Mouse (Mus musculus): ENCODE data around the gene Cyp17a1. TPM values are rescaled to one million over a fixed set of nuclear protein-coding genes. Genes with fewer than 3 reads are reported as not detected.

Gene Cyp17a1
- total RNA-seq, 2 experiments from 2014 or later = not detected

GRCm38 (mm10) chr19:46644793-46645602 is 28.0 kb downstream of the Cyp17a1 start:
- intact Hi-C loops (cut with DNase I) = loop anchor here (5.0 kb wide), 1 partner anchor 43 kb away; no protein-coding TSS in a partner anchor
- no peak for DNase-seq (ENCODE audit: low spot score in 2 of 2)

- no peak for DNase-seq (ENCODE audit: low spot score in 2 of 2)
- intact Hi-C loops (cut with DNase I) = no loop called here
These were observed 28.6 kb downstream of the Cyp17a1 start for GRCm38 (mm10) chr19:46644343-46644792.

DNA sequence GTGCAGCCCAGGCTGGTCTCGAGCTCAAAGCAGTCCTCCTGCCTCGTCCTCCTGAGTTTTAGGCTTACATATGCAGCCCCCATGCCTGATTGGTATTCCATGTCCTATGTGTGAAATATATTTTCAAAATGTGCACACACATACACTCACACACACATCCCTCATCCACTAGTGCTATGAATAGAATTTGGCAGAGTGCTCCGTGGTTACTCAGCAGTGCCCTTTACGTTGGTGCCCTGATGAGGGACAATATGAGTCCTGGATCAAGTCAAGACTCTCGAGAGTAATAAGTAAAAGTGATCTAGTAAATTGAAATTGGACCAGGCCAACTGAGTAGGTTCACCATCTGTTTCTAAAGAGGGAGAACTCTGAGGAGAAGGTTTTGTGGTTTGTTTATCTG is 29.7 kb downstream of the Cyp17a1 start:
- DNase-seq (ENCODE audit: low spot score in 2 of 2) = no peak
- intact Hi-C loops (cut with DNase I) = no loop called here

- intact Hi-C loops (cut with DNase I) = no loop called here
- DNase-seq (ENCODE audit: low spot score in 2 of 2) = no peak
These were observed 30.7 kb downstream of the Cyp17a1 start for GRCm38 (mm10) chr19:46642136-46642753.

- intact Hi-C loops (cut with DNase I) = no loop called here
- DNase-seq (ENCODE audit: low spot score in 2 of 2) = no peak
These were observed 31.4 kb downstream of the Cyp17a1 start for GRCm38 (mm10) chr19:46641420-46642085.

DNA sequence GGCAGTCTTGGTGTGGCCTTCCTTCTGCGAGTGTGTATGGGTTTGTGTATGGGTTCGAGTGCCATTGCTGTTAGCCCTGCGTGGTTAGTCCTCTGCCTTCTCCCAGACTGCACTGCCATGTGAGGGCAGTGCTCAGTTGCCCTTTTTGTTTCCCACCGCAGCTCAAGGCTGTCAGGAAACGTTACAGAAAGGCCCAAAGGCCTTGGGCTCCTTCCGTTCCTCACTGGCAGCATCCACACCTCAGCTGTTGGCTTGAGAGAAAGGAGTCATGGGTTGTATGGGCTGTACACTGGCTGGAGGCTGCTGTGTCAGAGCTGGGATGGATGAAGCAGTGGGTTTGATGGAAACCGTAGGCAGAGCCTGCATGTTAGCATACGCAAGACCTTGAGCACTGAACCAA is 32.2 kb downstream of the Cyp17a1 start:
- intact Hi-C loops (cut with DNase I) = no loop called here
- no peak for DNase-seq (ENCODE audit: low spot score in 2 of 2)

GRCm38 (mm10) chr19:46639496-46639895 is 33.5 kb downstream of the Cyp17a1 start:
- intact Hi-C loops (cut with DNase I) = no loop called here
- no peak for DNase-seq (ENCODE audit: low spot score in 2 of 2)

DNA sequence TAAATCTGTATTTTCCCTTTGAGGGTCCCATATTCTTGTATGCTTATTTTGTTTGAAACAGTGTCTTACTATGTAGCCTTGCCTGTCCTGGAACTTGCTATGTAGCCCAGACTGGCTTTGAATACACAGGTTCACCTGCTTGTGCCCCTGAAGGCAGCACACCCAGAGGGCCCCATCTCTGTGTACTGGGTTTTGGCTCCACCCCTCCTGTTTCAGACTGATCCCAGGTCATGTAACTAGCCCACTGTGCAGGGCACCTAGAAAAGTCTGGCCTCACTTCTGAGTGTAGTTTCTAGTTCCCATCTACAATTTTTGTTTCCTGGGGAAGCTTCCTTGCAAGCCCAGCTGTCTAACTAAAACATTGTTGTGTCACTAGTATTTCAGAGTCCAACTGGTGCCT is 33.9 kb downstream of the Cyp17a1 start:
- intact Hi-C loops (cut with DNase I) = no loop called here
- DNase-seq (ENCODE audit: low spot score in 2 of 2) = no peak

- intact Hi-C loops (cut with DNase I) = no loop called here
- no peak for DNase-seq (ENCODE audit: low spot score in 2 of 2)
These were observed 35.4 kb downstream of the Cyp17a1 start for GRCm38 (mm10) chr19:46637598-46637997.

GRCm38 (mm10) chr19:46635766-46636165 is 37.2 kb downstream of the Cyp17a1 start:
- no peak for DNase-seq (ENCODE audit: low spot score in 2 of 2)
- intact Hi-C loops (cut with DNase I) = no loop called here

DNA sequence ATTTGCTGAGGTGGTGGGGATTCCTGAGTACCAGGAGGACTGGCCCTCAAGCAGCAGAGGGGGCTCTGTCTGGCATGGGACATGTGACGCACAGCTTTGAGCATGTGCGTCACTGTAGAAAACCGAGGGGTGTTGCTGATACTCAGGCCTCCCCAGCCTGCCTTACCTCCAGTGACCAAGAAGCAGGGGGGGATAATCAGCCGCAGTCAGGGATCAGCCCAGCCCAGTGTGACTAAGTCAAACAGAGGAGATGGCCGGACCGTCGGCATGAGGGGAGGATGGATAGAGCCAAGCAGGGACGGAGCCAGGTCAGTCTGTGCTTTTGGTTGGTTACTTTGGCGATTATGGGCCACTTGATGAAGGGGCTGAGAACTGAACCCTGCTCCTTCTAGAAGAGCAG is 41.3 kb downstream of the Cyp17a1 start:
- intact Hi-C loops (cut with DNase I) = no loop called here
- DNase-seq (ENCODE audit: low spot score in 2 of 2) = no peak

DNA sequence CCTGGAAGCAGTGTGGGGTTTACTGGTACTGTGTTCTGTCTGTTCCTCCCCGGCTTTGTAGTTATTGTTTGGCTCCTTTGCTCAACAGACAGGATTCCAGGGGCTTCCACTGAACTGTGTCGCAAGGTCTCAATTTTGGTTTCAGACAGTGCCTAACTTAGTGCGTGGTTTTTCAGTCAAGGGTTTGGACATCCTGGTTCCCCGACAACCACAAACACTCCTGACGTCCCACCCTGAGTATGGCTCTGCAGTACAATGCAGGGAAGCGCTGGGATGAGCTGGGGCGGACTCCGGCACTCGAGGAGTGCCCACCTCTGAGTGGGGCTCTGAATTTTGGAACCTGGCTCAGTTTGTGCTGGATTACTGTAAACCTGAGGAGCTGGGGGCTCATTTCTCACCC is 43.2 kb downstream of the Cyp17a1 start:
- intact Hi-C loops (cut with DNase I) = no loop called here

DNA sequence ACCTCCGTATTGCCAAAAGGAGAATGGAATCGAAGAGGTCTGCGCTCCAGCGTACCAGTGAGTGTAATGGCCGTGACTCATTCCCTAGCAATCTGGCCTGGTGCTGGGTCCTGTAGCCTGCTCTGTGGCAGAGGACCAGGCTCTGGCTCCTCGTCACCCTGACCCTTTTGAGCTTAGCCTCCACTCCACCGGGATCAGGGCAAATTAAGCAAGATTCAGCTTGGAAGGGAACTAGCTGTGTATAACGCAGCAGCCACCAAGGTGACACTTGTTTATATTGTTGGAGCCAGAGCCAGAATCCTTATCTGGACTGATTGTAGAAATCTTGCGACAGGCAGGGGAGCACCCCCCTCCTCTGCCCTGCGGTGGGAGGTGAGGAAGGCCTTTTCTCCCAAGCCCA is 44.6 kb downstream of the Cyp17a1 start:
- DNase-seq (ENCODE audit: low spot score in 2 of 2) = no peak
- intact Hi-C loops (cut with DNase I) = no loop called here

More for the DNA sequence above, 43.2 kb downstream of the Cyp17a1 start:
- no peak for DNase-seq (ENCODE audit: low spot score in 2 of 2)

GRCm38 (mm10) chr19:46625519-46625918 is 47.5 kb downstream of the Cyp17a1 start:
- DNase-seq (ENCODE audit: low spot score in 2 of 2) = no peak
- intact Hi-C loops (cut with DNase I) = no loop called here

DNA sequence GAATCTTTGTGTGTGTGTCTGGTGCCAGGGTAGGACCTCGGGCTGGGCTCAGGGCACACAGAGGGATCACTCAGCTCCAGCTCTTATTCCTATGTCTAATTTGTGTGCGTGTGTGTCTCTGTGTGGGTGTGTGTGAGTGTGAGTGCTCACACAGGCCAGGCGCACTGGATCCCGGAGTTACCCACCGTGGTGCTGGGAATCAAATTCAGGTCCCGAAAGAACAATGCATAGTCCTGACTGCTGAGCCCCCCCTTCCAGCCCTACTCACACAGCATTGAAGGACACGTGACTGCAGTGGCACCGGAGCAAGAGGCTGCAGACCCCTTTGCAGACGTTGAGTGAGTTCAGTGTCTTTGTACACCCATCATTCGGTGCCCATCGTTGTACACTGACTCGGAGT is 48.0 kb downstream of the Cyp17a1 start:
- intact Hi-C loops (cut with DNase I) = no loop called here
- no peak for DNase-seq (ENCODE audit: low spot score in 2 of 2)

GRCm38 (mm10) chr19:46623790-46624772 is 48.9 kb downstream of the Cyp17a1 start:
- intact Hi-C loops (cut with DNase I) = no loop called here
- DNase-seq (ENCODE audit: low spot score in 2 of 2) = no peak

DNA sequence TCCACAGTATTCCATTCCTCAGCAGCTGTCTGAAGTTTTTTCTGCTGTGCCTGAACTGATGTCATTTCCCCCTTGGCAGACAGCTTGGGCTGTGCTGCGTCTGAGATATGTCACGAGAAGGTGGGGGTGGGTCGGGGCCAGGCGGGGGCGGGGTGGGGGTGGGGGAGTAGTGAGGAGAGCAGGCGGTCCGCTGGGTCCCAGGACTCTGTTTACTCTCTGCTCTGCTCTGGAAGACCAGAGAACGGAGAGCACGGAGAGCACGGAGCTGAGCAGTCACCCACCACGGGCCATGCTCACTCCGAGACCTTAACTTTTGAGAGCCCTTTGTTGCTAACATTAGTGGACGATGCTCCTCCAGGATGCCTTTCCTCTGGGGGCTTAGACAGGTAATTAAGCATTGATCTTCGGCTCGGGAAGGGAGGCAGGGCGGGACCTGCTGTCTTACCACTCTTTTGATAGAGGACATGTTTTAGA is 49.7 kb downstream of the Cyp17a1 start:
- intact Hi-C loops (cut with DNase I) = no loop called here
- DNase-seq (ENCODE audit: low spot score in 2 of 2) = peak in 1 of 2 experiments; percentile 42

DNA sequence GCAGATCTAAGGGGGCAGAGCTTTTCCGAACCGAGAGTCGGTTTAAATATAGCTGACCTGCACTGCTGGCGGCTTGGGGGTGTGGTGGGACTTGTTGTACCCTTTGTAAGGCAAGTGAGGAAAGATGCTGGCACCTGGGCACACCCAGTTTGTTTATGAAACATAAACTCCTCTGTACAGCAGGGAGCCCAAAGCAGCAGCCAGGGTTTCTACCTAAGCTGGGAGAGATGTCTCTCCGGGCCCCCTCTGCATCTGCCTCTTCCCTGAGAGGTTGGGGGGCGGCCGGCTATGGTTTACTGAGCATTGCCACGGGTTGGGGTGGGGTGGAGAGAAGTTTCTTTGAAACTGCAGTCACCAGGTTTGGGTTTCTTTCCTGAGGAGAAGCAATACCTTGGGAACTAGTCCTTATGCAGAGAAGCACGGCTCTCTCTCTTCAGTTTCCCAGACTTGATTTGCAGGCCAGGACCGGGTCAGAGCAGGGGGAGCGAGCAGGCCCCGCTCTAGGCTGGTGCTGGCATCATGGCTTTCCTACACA is 50.2 kb downstream of the Cyp17a1 start:
- intact Hi-C loops (cut with DNase I) = no loop called here
- no peak for DNase-seq (ENCODE audit: low spot score in 2 of 2)

Data from left cerebral cortex, postnatal 25 days (tissue).